Mouse (Mus musculus): ENCODE data around the gene Apod. TPM values are rescaled to one million over a fixed set of nuclear protein-coding genes. Genes with fewer than 3 reads are reported as not detected.

The Apod gene
- polyA plus RNA-seq (2012; ENCODE audit: low replicate concordance) = not detected in 2 replicates

DNA sequence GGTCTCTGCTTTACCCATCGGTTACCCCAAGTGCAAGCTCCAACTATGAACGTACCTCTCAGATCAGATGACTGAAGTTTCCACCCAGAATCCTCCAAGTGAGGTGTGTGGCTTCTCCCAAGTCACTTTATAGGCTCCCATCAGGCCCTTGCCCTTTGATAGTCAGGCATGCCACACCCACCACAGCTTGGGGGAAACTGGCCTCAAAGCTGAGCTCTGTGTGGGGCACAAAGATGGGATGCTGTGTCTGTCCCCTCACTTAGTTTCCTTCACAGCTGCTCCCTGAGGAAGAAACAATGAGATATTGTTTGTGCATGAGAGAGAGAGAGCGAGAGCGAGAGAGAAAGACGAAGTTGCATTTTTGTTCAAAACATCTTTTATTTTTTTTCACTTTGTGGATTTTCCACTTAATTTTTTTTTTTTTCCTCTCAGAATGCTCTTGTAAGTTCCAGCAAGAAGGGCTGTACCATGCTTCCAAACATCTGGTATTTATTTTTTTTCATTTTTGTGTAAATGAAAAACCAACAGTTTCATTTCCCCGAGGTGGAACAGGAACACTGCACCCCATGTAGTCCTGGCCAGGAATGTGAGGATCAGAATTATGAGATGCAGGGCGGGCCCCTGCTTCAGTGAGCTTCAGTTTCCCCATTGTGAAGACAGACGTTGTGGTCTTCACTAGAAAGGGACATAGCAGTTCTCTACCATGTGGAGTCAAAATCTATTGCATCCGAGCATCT, at the start of gene Apod:
Gene Apod, minus strand, starts transcription at position 312 of the 737 bp plus-strand sequence.

GRCm38 (mm10) chr16:31274674-31275460, 39.7 kb downstream of the Apod start, which contains the start of gene Ppp1r2:
Ppp1r2 (minus strand) TSS chr16:31275277.

Other genes with a start within 250 kb of the Apod start
- gene Xxylt1, start 233.4 kb downstream of the Apod start, polyA plus RNA-seq (2012; ENCODE audit: low replicate concordance) = 4.5 and 6.4 TPM in 2 replicates
- 10.7 TPM in 2 replicates for gene Acap2, start 113.6 kb downstream of the Apod start, polyA plus RNA-seq (2012; ENCODE audit: low replicate concordance)
- gene Ppp1r2, start 39.5 kb downstream of the Apod start, polyA plus RNA-seq (2012; ENCODE audit: low replicate concordance) = 43.4 and 132 TPM in 2 replicates
- 8.3 and 31.0 TPM in 2 replicates for gene Bdh1, start 107.5 kb upstream of the Apod start, polyA plus RNA-seq (2012; ENCODE audit: low replicate concordance)

Measured in hematopoietic multipotent progenitor cell, adult 10-12 weeks (in vitro differentiated cells).